Mouse (Mus musculus): ENCODE results near the gene Zfp383. TPM values are rescaled to one million over a fixed set of nuclear protein-coding genes. Genes with fewer than 3 reads are reported as not detected.

The Zfp383 gene
- polyA plus RNA-seq (2012; rRNA removed), result 0.35 and 0.44 TPM in 2 replicates

GRCm38 (mm10) chr7:29908130-29908950, at the start of gene Zfp383:
Gene Zfp383 (plus strand): TSS chr7:29908223.

GRCm38 (mm10) chr7:29859532-29860517, 48.2 kb upstream of the Zfp383 start, which contains the start of gene Zfp420:
Gene Zfp420 (plus strand): TSS chr7:29859979.

GRCm38 (mm10) chr7:29905966-29906681, 1.9 kb upstream of the Zfp383 start, which contains the start of gene Zfp27:
Gene Zfp27 (minus strand): TSS chr7:29906572.

GRCm38 (mm10) chr7:29953513-29954401, 45.7 kb downstream of the Zfp383 start, which contains the start of gene Zfp74:
Gene Zfp74 (minus strand): TSS chr7:29954089.

Other genes with a start within 250 kb of the Zfp383 start
- 0.08 TPM in 1 of 2 replicates, not detected in the other for gene Catsperg2, start 181.2 kb upstream of the Zfp383 start, polyA plus RNA-seq (2012; rRNA removed)
- 2.6 and 3.2 TPM in 2 replicates for gene Zfp84, start 139.7 kb upstream of the Zfp383 start, polyA plus RNA-seq (2012; rRNA removed)
- gene Zfp30, start 124.2 kb upstream of the Zfp383 start, polyA plus RNA-seq (2012; rRNA removed), result 1.4 TPM in 2 replicates
- 1.1 and 1.8 TPM in 2 replicates for gene Zfp790, start 92.1 kb upstream of the Zfp383 start, polyA plus RNA-seq (2012; rRNA removed)
- gene Zfp940, start 54.6 kb upstream of the Zfp383 start, polyA plus RNA-seq (2012; rRNA removed), result 0.09 and 0.12 TPM in 2 replicates
- 0.28 and 0.47 TPM in 2 replicates for gene Zfp420, start 48.2 kb upstream of the Zfp383 start, polyA plus RNA-seq (2012; rRNA removed)
- gene Zfp27, start 1.7 kb upstream of the Zfp383 start, polyA plus RNA-seq (2012; rRNA removed), result 1.3 and 1.7 TPM in 2 replicates
- 2.6 and 6.7 TPM in 2 replicates for gene Zfp74, start 45.9 kb downstream of the Zfp383 start, polyA plus RNA-seq (2012; rRNA removed)
- 3.8 and 4.0 TPM in 2 replicates for gene Zfp568, start 75.7 kb downstream of the Zfp383 start, polyA plus RNA-seq (2012; rRNA removed)
- 1.1 and 1.2 TPM in 2 replicates for gene Zfp14, start 143.2 kb downstream of the Zfp383 start, polyA plus RNA-seq (2012; rRNA removed)
- gene Zfp82, start 164.7 kb downstream of the Zfp383 start, polyA plus RNA-seq (2012; rRNA removed), result 0.29 and 0.35 TPM in 2 replicates
- gene Gm26920, start 182.2 kb downstream of the Zfp383 start, polyA plus RNA-seq (2012; rRNA removed), result not detected in 2 replicates
- 0.57 and 1.9 TPM in 2 replicates for gene Zfp566, start 182.3 kb downstream of the Zfp383 start, polyA plus RNA-seq (2012; rRNA removed)
- gene Zfp260, start 186.6 kb downstream of the Zfp383 start, polyA plus RNA-seq (2012; rRNA removed), result 7.9 and 8.4 TPM in 2 replicates
- gene Zfp382, start 213.7 kb downstream of the Zfp383 start, polyA plus RNA-seq (2012; rRNA removed), result 0.38 and 1.9 TPM in 2 replicates